Mouse (Mus musculus): ENCODE measurements at regions not wholly inside any gene's neighbourhood (a gene's known extent, or its start where the extent isn't known, plus 50 kb on each side); places are given as distances from the start of the nearest gene placed in this dataset.
A peak's percentile ranks its signal among the peaks of the same experiment; 100 is the strongest.

DNA sequence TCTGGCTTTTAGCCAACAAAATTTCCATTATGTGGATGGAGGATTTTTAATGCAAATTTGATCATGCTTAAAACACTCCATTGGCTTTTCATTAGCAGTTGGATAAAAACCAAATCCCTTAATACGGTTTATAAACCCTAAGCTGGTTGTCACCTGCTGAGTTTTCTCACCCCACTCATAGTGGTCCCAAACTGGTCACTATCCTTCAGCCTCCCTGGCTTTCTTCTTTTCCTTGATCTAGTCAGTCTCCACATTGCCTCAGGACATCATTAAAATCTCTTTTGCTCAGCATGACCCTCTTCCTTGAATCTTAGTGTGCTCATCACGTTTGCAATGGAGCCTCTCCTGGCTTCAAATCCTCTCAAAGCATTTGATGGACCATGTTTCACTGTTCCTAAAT is 340.9 kb upstream of the Cntn3 start:
- Histone ChIP-seq H3K27me3 (ENCODE audit: control insufficient read depth, insufficient read depth, low read length) (no peaks in the 10 kb centered on the region), H3K36me3 (replicated peaks; ENCODE audit: control insufficient read depth, insufficient read depth) (no peaks in the 10 kb centered on the region), H3K4me1 (replicated peaks; ENCODE audit: control insufficient read depth, insufficient read depth, low read length) (no peaks in the 10 kb centered on the region), H3K4me2 (replicated peaks) (no peak overlapping the region), H3K9ac (no peak overlapping the region), H3K9me3 (ENCODE audit: control insufficient read depth, low read length) (no peaks in the 10 kb centered on the region), H3K27ac (no peak overlapping the region), H3K4me3 (replicated peaks; ENCODE audit: low read length) (no peak overlapping the region)
- no peak for DNase-seq (ENCODE audit: low spot score)
- ATAC-seq (ENCODE audit: low FRiP score), result no peak
- WGBS, result 45% methylated on average over 2 of the region's 2 CpGs

DNA sequence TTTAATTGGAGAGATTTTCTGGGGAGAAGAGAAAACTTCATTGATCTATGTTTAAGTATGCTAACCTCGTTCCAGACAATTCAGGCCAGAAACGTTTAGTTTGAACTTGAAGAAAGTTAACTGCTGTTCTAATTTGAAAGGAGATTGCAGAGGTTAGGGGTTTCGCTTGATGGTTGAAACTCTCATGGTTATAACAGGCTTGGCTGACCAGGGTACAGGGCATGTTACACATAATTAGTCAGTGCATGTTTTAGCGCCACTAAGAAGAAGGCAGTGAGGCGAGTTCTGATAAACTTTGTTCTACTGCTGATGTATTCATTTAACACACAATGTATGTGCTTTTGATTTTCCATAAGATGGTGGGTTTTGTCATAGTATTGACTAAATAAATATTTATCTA is 331.1 kb upstream of the Cntn3 start:
- H3K36me3 ChIP-seq (replicated peaks; ENCODE audit: control insufficient read depth, insufficient read depth), result no peaks in the 10 kb centered on the region
- H3K4me1 ChIP-seq (replicated peaks; ENCODE audit: control insufficient read depth, insufficient read depth, low read length), result no peaks in the 10 kb centered on the region
- H3K27me3 ChIP-seq (ENCODE audit: control insufficient read depth, insufficient read depth, low read length), result no peaks in the 10 kb centered on the region
- WGBS, result 54% methylated on average over 5 of the region's 5 CpGs
- no peak overlapping the region for H3K4me2 ChIP-seq (replicated peaks)
- no peak overlapping the region for H3K9ac ChIP-seq
- no peak overlapping the region for H3K4me3 ChIP-seq (replicated peaks; ENCODE audit: low read length)
- ATAC-seq (ENCODE audit: low FRiP score) (no peak), DNase-seq (ENCODE audit: low spot score) (no peak)
- H3K9me3 ChIP-seq (ENCODE audit: control insufficient read depth, low read length), result no peaks in the 10 kb centered on the region
- H3K27ac ChIP-seq, result no peak overlapping the region

DNA sequence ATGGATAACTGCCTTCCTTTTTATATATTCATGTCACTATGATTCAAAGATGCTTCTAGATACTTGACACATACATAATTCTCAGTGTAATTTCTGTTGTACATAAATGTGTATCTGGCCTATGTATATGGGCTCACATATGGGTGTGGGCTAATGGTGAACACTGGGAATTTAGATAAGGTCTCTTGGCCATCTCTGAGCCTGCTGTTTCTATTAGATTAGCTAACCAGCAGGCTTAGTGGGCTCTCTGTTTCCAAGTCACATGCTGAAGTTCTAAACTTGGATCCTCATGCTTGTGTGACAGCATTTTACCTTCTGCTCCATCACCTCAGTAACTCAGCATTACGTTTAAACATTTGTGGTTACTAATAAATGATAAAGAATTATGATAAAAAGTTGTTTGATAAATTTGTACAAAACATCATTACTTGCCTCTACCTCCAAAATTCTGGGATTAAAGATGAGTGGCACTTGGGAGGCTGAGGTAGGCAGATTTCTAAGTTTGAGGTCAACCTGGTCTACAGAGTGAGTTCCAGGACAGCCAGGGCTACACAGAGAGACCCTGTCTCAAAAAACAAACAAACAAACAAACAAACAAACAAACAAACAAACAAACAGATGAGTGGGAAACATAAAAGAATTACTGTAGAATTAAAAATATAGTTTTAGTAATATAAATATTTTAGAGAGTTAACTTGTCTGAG is 327.7 kb upstream of the Cntn3 start:
- H3K9me3 ChIP-seq (ENCODE audit: control insufficient read depth, low read length), result no peaks in the 10 kb centered on the region
- no peak overlapping the region for H3K9ac ChIP-seq
- WGBS, result 61% methylated on average over 1 of the region's 1 CpGs
- H3K4me1 ChIP-seq (replicated peaks; ENCODE audit: control insufficient read depth, insufficient read depth, low read length), result no peaks in the 10 kb centered on the region
- no peaks in the 10 kb centered on the region for H3K27me3 ChIP-seq (ENCODE audit: control insufficient read depth, insufficient read depth, low read length)
- H3K4me2 ChIP-seq (replicated peaks), result no peak overlapping the region
- no peak overlapping the region for H3K27ac ChIP-seq
- H3K36me3 ChIP-seq (replicated peaks; ENCODE audit: control insufficient read depth, insufficient read depth), result no peaks in the 10 kb centered on the region
- DNase-seq (ENCODE audit: low spot score) (no peak), ATAC-seq (ENCODE audit: low FRiP score) (no peak)
- no peak overlapping the region for H3K4me3 ChIP-seq (replicated peaks; ENCODE audit: low read length)

DNA sequence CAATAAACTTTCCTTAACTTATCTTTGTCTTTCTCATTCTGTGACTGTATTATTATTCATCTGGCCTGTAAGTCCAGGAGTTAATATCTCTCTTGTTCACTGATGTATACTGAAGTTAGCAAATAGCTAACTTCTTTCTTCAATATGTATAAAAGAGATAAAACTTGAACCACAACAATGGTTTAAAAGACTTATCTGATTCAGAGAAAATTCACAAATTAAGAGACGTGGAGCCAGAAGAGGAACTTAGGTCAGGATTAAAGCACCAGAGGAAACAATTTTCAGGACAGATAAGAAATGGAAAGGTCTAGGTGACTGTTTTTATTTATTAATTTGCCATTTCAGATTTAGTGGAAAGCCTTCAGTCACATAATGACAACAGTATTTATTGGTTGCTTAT is 295.5 kb upstream of the Cntn3 start:
- no peaks in the 10 kb centered on the region for H3K27me3 ChIP-seq (ENCODE audit: control insufficient read depth, insufficient read depth, low read length)
- WGBS, result 87% methylated on average over 1 of the region's 1 CpGs
- no peak overlapping the region for H3K9ac ChIP-seq
- H3K9me3 ChIP-seq (ENCODE audit: control insufficient read depth, low read length), result no peaks in the 10 kb centered on the region
- no peak overlapping the region for H3K4me3 ChIP-seq (replicated peaks; ENCODE audit: low read length)
- H3K36me3 ChIP-seq (replicated peaks; ENCODE audit: control insufficient read depth, insufficient read depth), result no peaks in the 10 kb centered on the region
- DNase-seq (ENCODE audit: low spot score), result no peak
- no peaks in the 10 kb centered on the region for H3K4me1 ChIP-seq (replicated peaks; ENCODE audit: control insufficient read depth, insufficient read depth, low read length)
- no peak overlapping the region for H3K4me2 ChIP-seq (replicated peaks)
- ATAC-seq (ENCODE audit: low FRiP score), result no peak
- H3K27ac ChIP-seq, result no peak overlapping the region

DNA sequence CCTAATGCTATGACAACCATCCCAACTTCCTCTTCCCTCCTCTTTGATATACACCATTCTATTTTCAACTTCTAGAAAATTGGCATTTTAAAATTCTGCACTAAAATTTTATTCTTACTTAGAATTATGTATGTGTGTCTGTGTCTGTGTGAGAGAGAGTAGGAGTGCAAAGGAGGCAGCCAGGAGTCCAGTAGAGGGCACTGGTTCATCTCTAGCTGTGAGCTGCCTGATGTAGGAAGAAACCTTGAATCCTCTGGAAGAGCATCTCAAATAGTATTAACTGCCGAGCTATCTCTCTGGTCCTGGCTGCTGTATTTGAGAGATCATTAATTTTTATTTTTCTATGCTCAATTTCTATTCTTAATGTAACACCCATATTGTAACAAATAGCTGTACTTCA is 271.6 kb upstream of the Cntn3 start:
- Histone ChIP-seq H3K4me1 (replicated peaks; ENCODE audit: control insufficient read depth, insufficient read depth, low read length) (no peaks in the 10 kb centered on the region), H3K9ac (no peak overlapping the region), H3K4me3 (replicated peaks; ENCODE audit: low read length) (no peak overlapping the region), H3K36me3 (replicated peaks; ENCODE audit: control insufficient read depth, insufficient read depth) (no peaks in the 10 kb centered on the region), H3K27me3 (ENCODE audit: control insufficient read depth, insufficient read depth, low read length) (no peaks in the 10 kb centered on the region), H3K4me2 (replicated peaks) (no peak overlapping the region), H3K9me3 (ENCODE audit: control insufficient read depth, low read length) (no peaks in the 10 kb centered on the region), H3K27ac (no peak overlapping the region)
- no peak for ATAC-seq (ENCODE audit: low FRiP score)
- WGBS, result 40% methylated on average over 1 of the region's 1 CpGs
- DNase-seq (ENCODE audit: low spot score), result no peak

DNA sequence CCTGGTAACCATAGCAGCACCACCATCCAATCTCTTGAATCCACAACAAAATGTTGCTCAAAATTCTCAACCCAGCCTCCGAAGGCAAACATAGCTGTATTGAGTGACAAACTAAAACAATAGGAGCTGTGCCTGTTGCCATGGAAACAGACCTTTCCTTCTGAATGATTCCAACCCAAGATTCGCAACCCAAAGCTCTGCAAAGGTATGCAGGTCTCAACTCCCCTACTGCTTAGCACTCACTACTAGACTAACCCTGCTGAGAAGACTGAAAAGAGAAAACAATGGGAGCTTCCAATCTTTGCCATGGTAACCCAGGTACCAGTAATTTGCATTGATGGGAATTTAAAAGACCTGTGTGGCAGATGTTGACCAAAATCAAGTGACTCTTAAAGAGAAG is 260.2 kb upstream of the Cntn3 start:
- Histone ChIP-seq H3K4me2 (replicated peaks) (no peak overlapping the region), H3K9ac (no peak overlapping the region), H3K27me3 (ENCODE audit: control insufficient read depth, insufficient read depth, low read length) (no peaks in the 10 kb centered on the region), H3K27ac (no peak overlapping the region), H3K36me3 (replicated peaks; ENCODE audit: control insufficient read depth, insufficient read depth) (no peaks in the 10 kb centered on the region), H3K4me3 (replicated peaks; ENCODE audit: low read length) (no peak overlapping the region), H3K9me3 (ENCODE audit: control insufficient read depth, low read length) (0 out of 2 replicates have a peak, but pooled peaks cover 3% of the 10 kb centered on the region), H3K4me1 (replicated peaks; ENCODE audit: control insufficient read depth, insufficient read depth, low read length) (no peaks in the 10 kb centered on the region)
- peak; percentile 53 for DNase-seq (ENCODE audit: low spot score)
- no peak; the same call in 1 of the 2 replicates for ATAC-seq (ENCODE audit: low FRiP score)
- WGBS, result 5% methylated on average over 2 of the region's 2 CpGs
